Mouse (Mus musculus) retina, postnatal 7 days (tissue): ENCODE results near the gene Faf1.

Source experiments
- DNase-seq: peaks from one replicate; pipeline ENCODE4 v3.0.0-alpha.2; 2012; ENCODE audit warnings: low read depth, low spot score

Faf1 gene

GRCm38 (mm10) chr4:109904487-109904886 is 228.1 kb downstream of the Faf1 start:
- DNase-seq: no peak

GRCm38 (mm10) chr4:109929058-109929457 is 252.7 kb downstream of the Faf1 start:
- no peak for DNase-seq

DNA sequence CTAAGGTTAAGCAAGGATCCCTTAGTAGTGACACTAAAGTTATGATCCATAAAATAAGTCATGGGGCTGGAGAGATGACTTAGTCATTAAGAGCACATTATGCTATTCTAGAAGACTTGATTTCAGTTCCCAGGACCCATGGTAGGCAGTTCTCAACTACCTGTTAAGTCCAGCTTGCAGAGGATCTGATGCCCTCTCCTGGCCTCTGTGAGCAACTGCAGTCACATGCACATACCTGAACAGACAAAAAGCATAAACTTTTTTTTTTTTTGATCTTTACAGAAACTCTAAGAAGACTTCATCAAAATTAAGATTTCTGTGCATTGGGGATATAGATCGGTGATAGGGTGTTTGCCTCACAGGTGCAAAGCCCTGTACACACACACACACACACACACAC is 254.1 kb downstream of the Faf1 start:
- no peak for DNase-seq

DNA sequence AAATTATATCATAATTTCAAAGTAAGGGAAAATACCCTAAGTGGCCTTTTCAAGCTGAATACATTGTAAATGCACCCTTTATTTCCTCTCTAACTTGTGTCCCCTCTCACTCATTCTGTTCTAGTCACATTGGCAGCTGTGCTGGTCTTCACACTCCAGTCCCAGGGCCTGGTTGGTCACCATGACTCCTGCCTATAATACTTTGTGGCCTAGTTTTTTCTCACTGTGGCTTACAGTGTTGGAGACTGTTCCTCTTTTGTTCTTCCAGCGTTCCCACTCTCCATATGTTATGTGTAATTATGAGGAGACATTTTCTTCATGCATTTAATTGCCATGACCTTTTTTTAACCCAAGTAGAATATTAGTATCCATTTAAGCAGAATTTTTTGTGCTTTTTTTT is 254.5 kb downstream of the Faf1 start:
- no peak for DNase-seq

DNA sequence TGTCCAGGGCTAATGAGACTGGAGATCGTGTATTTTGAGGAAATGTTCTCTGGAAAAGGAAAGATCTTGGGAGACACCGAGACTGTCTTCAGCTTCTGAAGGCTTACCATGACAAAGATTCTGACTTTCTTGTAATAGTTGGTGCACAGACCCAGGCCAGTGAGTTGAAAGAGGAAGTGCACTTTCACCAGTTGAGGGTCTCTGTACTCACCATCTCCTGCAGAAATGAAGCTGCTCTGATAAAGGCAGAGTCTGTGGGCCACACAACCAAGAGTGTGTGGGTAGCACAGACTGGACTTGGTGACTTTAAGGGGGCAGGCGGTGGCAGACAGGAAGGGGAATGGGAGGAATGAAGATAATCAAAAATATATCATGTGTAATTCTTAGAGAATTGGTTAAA is 260.2 kb downstream of the Faf1 start:
- DNase-seq: no peak

DNA sequence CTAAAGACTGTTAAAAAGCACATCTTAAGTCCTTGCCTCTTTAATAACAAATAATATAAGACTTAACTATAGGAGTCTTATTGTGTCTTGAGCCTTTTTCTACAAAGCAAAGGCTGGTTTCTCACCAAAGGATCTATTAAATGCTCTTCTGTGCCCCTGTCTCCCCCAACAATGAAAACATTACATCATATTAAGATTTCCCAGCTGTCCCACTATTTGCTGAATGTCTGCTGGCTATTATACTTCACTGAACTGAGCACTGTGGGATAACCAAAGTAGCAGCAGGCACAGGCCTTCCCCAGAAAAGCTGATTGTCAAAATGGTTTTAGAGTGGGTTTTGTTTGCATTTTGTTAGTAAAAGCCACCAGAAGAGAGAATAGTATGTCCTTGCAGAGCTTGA is 262.9 kb downstream of the Faf1 start:
- DNase-seq: no peak

- no peak for DNase-seq
Observed at GRCm38 (mm10) chr4:109945554-109945953, 269.2 kb downstream of the Faf1 start.

DNA sequence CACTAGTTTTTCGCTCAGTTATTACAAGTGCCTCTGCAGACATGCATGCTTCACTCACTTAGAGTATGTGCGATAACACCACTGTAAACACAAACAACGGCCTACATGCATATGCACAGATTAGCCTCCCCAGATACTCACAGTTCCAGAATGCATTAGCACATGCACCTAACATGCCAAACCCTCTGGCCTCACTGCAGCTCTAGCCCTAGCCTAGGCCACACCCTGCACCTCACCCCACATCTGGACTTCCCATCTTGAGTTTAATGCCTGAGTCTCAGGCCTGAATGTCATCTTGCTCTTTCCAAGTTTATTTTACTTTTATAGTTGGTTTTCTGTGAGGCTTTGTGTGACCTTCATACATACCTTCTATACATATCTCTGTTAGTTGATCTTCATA is 272.9 kb downstream of the Faf1 start:
- DNase-seq: no peak

DNA sequence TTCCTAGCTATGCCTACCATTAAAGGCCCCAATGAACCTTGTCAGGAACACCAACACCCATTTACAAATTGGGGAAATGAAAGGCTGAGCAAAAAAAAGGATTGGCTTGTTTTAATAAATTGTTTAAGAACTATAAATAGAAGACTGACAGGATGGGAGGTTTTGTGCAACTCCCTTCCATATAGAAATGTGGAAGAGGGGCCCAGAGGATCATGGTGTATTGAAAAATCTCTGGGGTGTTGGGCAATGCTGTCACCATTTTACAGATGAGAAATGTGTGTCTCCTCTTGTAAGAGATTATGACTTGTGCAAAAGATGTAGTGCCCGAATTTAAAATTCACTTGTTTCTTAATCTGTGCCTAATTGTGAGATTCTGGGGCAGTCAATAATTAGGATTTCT is 277.1 kb downstream of the Faf1 start:
- DNase-seq: no peak

- DNase-seq: no peak
Observed at GRCm38 (mm10) chr4:109960201-109960935, 284.0 kb downstream of the Faf1 start.

GRCm38 (mm10) chr4:109963570-109964279 is 287.3 kb downstream of the Faf1 start:
- no peak for DNase-seq

DNA sequence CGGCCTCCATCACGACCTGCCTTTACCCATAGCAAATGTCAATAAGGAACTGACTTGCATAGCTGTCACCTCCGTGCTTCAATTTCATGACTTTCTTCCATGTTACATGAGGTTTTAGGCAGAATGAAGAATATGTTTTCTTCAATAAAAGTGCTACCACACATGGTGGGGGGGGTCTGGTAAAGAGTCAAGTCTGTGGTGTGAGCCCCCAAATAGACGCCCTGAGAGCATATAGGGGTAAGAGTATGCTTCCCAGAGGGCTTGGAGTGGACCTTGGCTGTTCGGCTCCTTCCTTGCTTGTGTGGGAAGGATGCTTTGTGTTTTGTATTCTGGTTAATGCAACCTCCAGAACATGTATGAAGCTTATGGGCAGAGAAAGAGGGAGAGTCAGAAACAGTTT is 293.2 kb downstream of the Faf1 start:
- DNase-seq: no peak

DNA sequence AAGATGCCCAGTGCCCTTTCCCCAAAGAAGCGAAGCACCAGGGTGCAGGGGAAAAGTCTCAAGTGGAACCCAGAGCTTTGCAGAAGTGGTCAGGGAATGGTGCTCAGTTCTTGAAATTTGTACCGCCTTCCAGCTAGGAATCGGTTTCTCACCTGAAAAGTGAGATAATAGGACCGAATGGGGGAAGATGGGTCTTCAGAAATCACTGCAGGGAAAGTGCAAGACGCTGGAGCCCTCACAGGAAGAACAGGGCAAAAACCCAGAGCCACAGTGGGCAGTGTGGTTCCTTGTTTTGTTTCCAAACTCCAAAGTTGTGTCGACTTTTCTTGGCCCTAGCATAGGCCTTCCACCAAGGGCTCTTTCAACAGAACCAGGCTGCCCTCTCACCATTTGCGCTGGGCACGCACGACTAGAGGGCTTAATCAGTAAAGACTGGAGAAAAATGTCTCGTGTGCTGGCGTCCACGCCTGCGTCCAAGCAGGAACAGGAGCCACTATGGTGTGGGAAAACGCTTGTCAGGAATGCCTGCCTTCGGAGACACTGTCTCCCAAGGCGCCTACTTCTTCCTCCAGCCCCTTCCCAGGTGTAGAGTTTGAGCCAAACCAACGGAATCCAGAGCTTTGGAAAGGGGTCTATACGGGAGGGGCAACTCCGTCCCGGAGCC is 297.7 kb downstream of the Faf1 start:
- DNase-seq: no peak

DNA sequence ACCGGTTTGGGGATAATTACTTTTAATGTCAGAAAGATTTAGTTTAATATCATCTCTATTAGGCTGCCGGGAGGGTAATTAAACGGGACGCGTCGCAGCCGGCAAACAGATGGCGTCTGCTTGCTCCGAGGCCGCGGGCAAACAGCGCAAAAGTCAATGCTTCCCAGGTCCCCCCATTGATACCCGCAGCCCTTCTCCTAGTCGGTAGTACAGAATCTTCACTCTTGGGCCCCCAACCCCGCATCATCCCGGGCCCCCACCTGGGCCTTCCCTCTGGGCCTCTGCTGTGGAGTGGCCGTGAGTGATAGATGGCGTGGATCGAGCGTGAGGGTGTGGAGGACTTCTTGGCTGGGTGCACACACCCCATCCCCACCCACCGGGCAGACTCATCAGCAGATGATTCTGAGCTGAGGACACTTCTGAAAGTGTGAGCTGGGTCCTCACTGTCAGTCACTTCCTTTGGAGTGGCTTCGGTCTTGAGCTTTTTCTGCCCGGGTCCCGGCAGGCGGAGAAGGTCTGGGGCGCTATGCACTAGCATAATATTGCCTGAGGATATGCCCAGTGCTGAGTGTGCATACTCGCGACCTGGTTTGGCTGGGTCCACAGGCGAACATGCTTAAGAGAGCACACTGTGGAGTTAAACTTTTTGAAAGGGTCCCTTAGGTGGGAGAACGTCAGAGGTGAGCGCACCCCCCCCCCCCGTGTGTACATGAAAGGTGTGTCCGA is 298.4 kb downstream of the Faf1 start:
- DNase-seq: no peak

DNA sequence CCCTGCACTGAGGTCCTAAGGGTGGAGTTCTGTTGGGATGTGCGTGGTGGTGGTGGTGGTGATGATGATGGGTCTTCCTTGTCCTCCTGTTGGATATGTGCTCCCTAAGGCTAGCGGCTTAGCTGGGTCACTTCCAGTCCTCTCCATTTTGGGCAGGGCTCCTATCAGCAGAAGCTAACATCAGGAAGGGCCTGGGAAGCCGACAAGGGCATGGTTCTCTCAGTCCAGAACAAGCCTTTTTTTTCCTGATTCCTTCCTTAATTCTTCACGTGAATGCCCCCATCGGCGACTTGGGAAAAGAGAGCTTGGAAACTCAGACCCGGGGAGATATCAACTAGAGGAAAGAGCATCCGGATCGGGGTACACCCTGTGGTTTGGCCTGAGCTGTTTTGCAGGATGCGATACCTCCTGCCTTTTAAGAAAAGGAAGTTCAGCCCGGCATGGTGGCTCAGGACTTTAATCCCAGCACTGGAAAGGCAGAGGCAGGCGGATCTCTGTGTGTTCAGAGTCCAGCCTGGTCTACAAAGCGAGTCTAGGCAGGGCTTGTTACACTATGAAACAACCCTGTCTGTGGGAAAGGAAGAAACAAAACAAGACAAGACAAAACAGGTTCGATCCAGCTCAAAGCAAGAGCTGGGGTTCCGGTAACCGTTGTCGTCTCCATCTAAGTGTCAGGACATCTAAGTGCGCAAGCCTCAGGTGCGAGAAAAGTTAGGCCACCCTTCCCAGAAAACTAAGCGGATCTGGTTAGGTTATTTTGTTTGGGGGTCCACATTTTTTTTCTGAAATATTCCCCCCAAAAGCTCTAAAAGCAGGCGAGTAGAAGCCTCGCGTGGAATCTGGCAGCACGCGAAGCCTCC is 299.2 kb downstream of the Faf1 start:
- DNase-seq: no peak

- no peak for DNase-seq
Observed at GRCm38 (mm10) chr4:109976273-109977147, 300.1 kb downstream of the Faf1 start.

GRCm38 (mm10) chr4:109977148-109978067 is 301.0 kb downstream of the Faf1 start, which contains the start of gene Dmrta2:
Dmrta2 (plus strand) TSS chr4:109978053.
- no peak for DNase-seq

GRCm38 (mm10) chr4:109978068-109978857 is 301.9 kb downstream of the Faf1 start:
- no peak for DNase-seq
